Mouse (Mus musculus) spleen, adult 2 months (tissue): Measurements from ENCODE around the gene Itgb8. TPM values are rescaled to one million over a fixed set of nuclear protein-coding genes. Genes with fewer than 3 reads are reported as not detected.

Experiments used
- DNase-seq, 2 experiments: peaks; one replicate each; pipeline versions ENCODE4 v3.0.0 to v3.0.0-alpha.2; 2012 to 2021; ENCODE audit warnings: low spot score in 2 of 2, low read depth in 1 of 2
- H3K27ac ChIP-seq: fragments of 200-500 bp; 2 replicates; pipeline ENCODE4 v1.5.1; 2012; ENCODE audit warnings: low read length, inconsistent platforms; ENCODE audit not compliant: insufficient read depth
- H3K27me3 ChIP-seq: fragments of 200-500 bp; 2 replicates; pipeline ENCODE4 v1.6.1; 2012; ENCODE audit warnings: mild to moderate bottlenecking, moderate library complexity, low read length, inconsistent platforms; ENCODE audit not compliant: control insufficient read depth, insufficient read depth
- H3K36me3 ChIP-seq: fragments of 200-500 bp; 2 replicates; pipeline ENCODE4 v1.6.1; 2012; ENCODE audit warnings: mild to moderate bottlenecking, low read length, inconsistent platforms; ENCODE audit not compliant: control insufficient read depth, insufficient read depth
- H3K4me1 ChIP-seq: fragments of 200-500 bp; 2 replicates; pipeline ENCODE4 v1.6.1; 2011; ENCODE audit warnings: inconsistent platforms; ENCODE audit not compliant: control insufficient read depth, insufficient read depth, insufficient read length
- H3K4me3 ChIP-seq: fragments of 200-500 bp; 2 replicates; pipeline ENCODE4 v1.5.1; 2011; ENCODE audit warnings: mild to moderate bottlenecking, inconsistent platforms; ENCODE audit not compliant: insufficient read depth, insufficient read length; ENCODE audit errors: extremely low read depth
- CTCF ChIP-seq: fragments of 200-500 bp; IDR thresholded peaks from 2 replicates; pipeline ENCODE4 v1.5.1; 2011; ENCODE audit warnings: mild to moderate bottlenecking, inconsistent platforms; ENCODE audit not compliant: insufficient read depth, insufficient read length, insufficient replicate concordance; ENCODE audit errors: extremely low read depth
- POLR2A ChIP-seq: fragments of 200-500 bp; IDR thresholded peaks from 2 replicates; pipeline ENCODE4 v1.6.1; 2011; ENCODE audit warnings: low read depth, low read length, inconsistent platforms
- WGBS: fragments of 180-500 bp; shearing (Covaris S2); methylation state at CpG from one replicate; pipeline ENCODE4 v1.1.7; 2018; 5-methylcytosine and 5-hydroxymethylcytosine counted together
- polyA plus RNA-seq: library from polyadenylated mRNA; depleted of rRNA; stranded (reverse); fragments of >200 nt; gene quantifications from 2 replicates; pipeline ENCODE4 v1.2.3, GENCODE M21; 2012

Itgb8 gene
- polyA plus RNA-seq, 1 experiment = 0.02 TPM

GRCm38 (mm10) chr12:119195145-119195544 lies 43.5 kb downstream of the Itgb8 start:
- Histone ChIP-seq H3K27me3 (no peaks in the 10 kb centered on the region), H3K4me1 (no peaks in the 10 kb centered on the region), H3K4me3 (no peak overlapping the region), H3K36me3 (no peaks in the 10 kb centered on the region), H3K27ac (no peak overlapping the region)
- TF ChIP-seq CTCF (no peak), POLR2A (no peak)
- DNase-seq = no peak

- DNase-seq = no peak
- no peak for TF ChIP-seq CTCF
- TF ChIP-seq POLR2A = no peak
- Histone ChIP-seq H3K27me3 (no peaks in the 10 kb centered on the region), H3K27ac (no peak overlapping the region), H3K4me3 (no peak overlapping the region), H3K36me3 (no peaks in the 10 kb centered on the region), H3K4me1 (no peaks in the 10 kb centered on the region)
- WGBS = 93% methylated on average over 8 of the region's 8 CpGs
These were observed 48.8 kb downstream of the Itgb8 start for GRCm38 (mm10) chr12:119189814-119190213.

- WGBS = 14% methylated on average over 1 of the region's 1 CpGs
- Histone ChIP-seq H3K27ac (no peak overlapping the region), H3K4me3 (no peak overlapping the region), H3K36me3 (no peaks in the 10 kb centered on the region), H3K4me1 (no peaks in the 10 kb centered on the region; the same call in 1 of the 2 replicates), H3K27me3 (no peaks in the 10 kb centered on the region)
- no peak for DNase-seq
- TF ChIP-seq CTCF (no peak), POLR2A (no peak)
These were observed 53.2 kb downstream of the Itgb8 start for GRCm38 (mm10) chr12:119185441-119185840.

GRCm38 (mm10) chr12:119182215-119182924 lies 56.2 kb downstream of the Itgb8 start:
- TF ChIP-seq POLR2A = no peak
- no peak for TF ChIP-seq CTCF
- no peak for DNase-seq
- Histone ChIP-seq H3K27me3 (no peaks in the 10 kb centered on the region), H3K27ac (no peak overlapping the region), H3K36me3 (no peaks in the 10 kb centered on the region), H3K4me1 (no peaks in the 10 kb centered on the region; the same call in 1 of the 2 replicates), H3K4me3 (no peak overlapping the region)
- WGBS = 91% methylated on average over 2 of the region's 2 CpGs

- H3K4me1 ChIP-seq = no peaks in the 10 kb centered on the region
- H3K27ac ChIP-seq = no peak overlapping the region
- TF ChIP-seq CTCF (no peak), POLR2A (no peak)
- 88% methylated on average over 2 of the region's 2 CpGs for WGBS
- no peak overlapping the region for H3K4me3 ChIP-seq
- no peak for DNase-seq
- H3K27me3 ChIP-seq = no peaks in the 10 kb centered on the region
- H3K36me3 ChIP-seq = no peaks in the 10 kb centered on the region
These were observed 62.6 kb downstream of the Itgb8 start for GRCm38 (mm10) chr12:119176017-119176416.

- Histone ChIP-seq H3K4me1 (no peaks in the 10 kb centered on the region), H3K36me3 (no peaks in the 10 kb centered on the region), H3K27ac (no peak overlapping the region), H3K27me3 (no peaks in the 10 kb centered on the region), H3K4me3 (no peak overlapping the region)
- 51% methylated on average over 4 of the region's 4 CpGs for WGBS
- no peak for DNase-seq
- no peak for TF ChIP-seq POLR2A
- no peak for TF ChIP-seq CTCF
These were observed 68.6 kb downstream of the Itgb8 start for GRCm38 (mm10) chr12:119169828-119170539.

- Histone ChIP-seq H3K4me3 (no peak overlapping the region), H3K27me3 (no peaks in the 10 kb centered on the region), H3K36me3 (no peaks in the 10 kb centered on the region), H3K27ac (no peak overlapping the region), H3K4me1 (no peaks in the 10 kb centered on the region)
- DNase-seq = no peak
- WGBS = 85% methylated on average over 3 of the region's 3 CpGs
- TF ChIP-seq CTCF = no peak
- no peak for TF ChIP-seq POLR2A
These were observed 69.5 kb downstream of the Itgb8 start for GRCm38 (mm10) chr12:119169143-119169542.
